ENCODE assay signal across 8 mouse cellular contexts in the genomic region with DNA sequence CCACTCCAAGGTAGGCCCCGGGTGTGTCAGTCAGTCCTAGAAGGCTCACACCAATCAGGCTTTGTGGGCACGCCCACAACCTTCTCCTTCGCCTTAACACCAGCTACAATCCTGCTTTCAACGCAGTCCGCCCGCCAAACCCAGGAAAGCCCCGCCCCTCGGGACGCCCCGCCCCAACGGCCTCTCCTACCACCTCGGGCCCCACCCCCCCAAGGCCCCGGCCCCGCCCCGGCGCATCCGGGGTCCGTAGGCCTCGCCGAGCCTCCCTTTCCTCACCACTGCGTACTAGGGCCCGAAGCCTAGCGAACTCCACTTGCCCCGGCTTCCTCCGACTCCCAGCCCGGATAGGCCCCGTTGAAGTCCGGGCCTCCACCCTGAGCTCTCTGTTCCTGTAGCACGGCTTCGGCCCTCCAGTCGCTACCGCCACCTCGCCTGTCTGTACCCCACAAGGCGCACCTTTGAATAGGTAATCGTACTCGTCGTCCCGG. TPM values are rescaled to one million over a fixed set of nuclear protein-coding genes. Genes with fewer than 3 reads are reported as not detected.
DNase-seq lines count a peak whose midpoint lies in the region; ATAC-seq lines count a peak whose summit lies in the region.

No protein-coding gene starts in this region.

- peaks cover 45% of the 10 kb centered on the region for H3K4me1 ChIP-seq in forebrain, embryonic 10.5 days
- H3K4me1 ChIP-seq in heart, embryonic 15.5 days (replicated peaks) = peaks cover 45% of the 10 kb centered on the region
- peaks cover 50% of the 10 kb centered on the region for H3K4me1 ChIP-seq in liver, embryonic 13.5 days (replicated peaks)
- peaks cover 22% of the 10 kb centered on the region; the same call in 1 of the 2 replicates for H3K4me1 ChIP-seq in stomach, embryonic 14.5 days (ENCODE audit: control insufficient read depth, insufficient read depth, low read length)

- H3K9me3 ChIP-seq in forebrain, embryonic 10.5 days = no peaks in the 10 kb centered on the region
- no peaks in the 10 kb centered on the region for H3K9me3 ChIP-seq in heart, embryonic 15.5 days (replicated peaks)
- H3K9me3 ChIP-seq in liver, embryonic 13.5 days (replicated peaks) = no peaks in the 10 kb centered on the region
- H3K9me3 ChIP-seq in stomach, embryonic 14.5 days (ENCODE audit: control insufficient read depth, low read depth, low read length) = no peaks in the 10 kb centered on the region

- H3K27ac ChIP-seq in forebrain, embryonic 10.5 days = peak overlapping the region; percentile 99
- H3K27ac ChIP-seq in heart, embryonic 15.5 days = peak overlapping the region; percentile 99
- H3K27ac ChIP-seq in liver, embryonic 13.5 days = peak overlapping the region; percentile 99
- H3K27ac ChIP-seq in stomach, embryonic 14.5 days (ENCODE audit: low read length) = peak overlapping the region; percentile 99

- H3K9ac ChIP-seq in heart, embryonic 15.5 days = peak overlapping the region; percentile 95
- H3K9ac ChIP-seq in liver, embryonic 13.5 days = peak overlapping the region; percentile 94
- peak overlapping the region; percentile 92 for H3K9ac ChIP-seq in stomach, embryonic 14.5 days (replicated peaks; ENCODE audit: low read depth, low read length)

- peak overlapping the region; percentile 68 for H3K4me2 ChIP-seq in heart, embryonic 15.5 days
- peak overlapping the region; percentile 83 for H3K4me2 ChIP-seq in liver, embryonic 13.5 days
- H3K4me2 ChIP-seq in stomach, embryonic 14.5 days (replicated peaks; ENCODE audit: low read depth, low read length) = peak overlapping the region; percentile 68

- peaks cover 38% of the 10 kb centered on the region for H3K36me3 ChIP-seq in forebrain, embryonic 10.5 days (replicated peaks)
- no peaks in the 10 kb centered on the region for H3K36me3 ChIP-seq in heart, embryonic 15.5 days
- peaks cover 25% of the 10 kb centered on the region for H3K36me3 ChIP-seq in liver, embryonic 13.5 days
- H3K36me3 ChIP-seq in stomach, embryonic 14.5 days (ENCODE audit: control insufficient read depth, insufficient read depth, low read length) = no peaks in the 10 kb centered on the region

- under 1% methylated on average over 38 of the region's 38 CpGs for WGBS in forebrain, embryonic 10.5 days
- under 1% methylated on average over 38 of the region's 38 CpGs for WGBS in heart, embryonic 15.5 days
- WGBS in liver, embryonic 13.5 days (ENCODE audit: insufficient replicate concordance) = under 1% methylated on average over 38 of the region's 38 CpGs
- 1% methylated on average over 38 of the region's 38 CpGs for WGBS in stomach, embryonic 14.5 days

- peak; percentile 74 to 83 for DNase-seq in CD8-positive naive resting alpha-beta T cell, adult 2 months (ENCODE audit: low read depth in 2 of 2, low spot score in 2 of 2)
- DNase-seq in c-Kit-positive CD71-negative TER-119-negative erythroid progenitor cells, embryonic 14.5 days (ENCODE audit: low read depth) = peak; percentile 77
- peak; percentile 96 for DNase-seq in forebrain, embryonic 10.5 days (ENCODE audit: extremely low spot score, low spot score)
- DNase-seq in kidney, postnatal 25 days = peak; percentile 98 to 99
- peak; percentile 97 for DNase-seq in liver, embryonic 13.5 days
- peak; percentile 81 to 85 for DNase-seq in natural killer cell, adult 2 months (ENCODE audit: low spot score in 2 of 2)

- ATAC-seq in heart, embryonic 15.5 days (replicated peaks; ENCODE audit: insufficient number of reproducible peaks, insufficient read depth, low FRiP score, low read depth) = peak; percentile 86
- ATAC-seq in liver, embryonic 13.5 days (ENCODE audit: low read depth) = peak; percentile 76
- ATAC-seq in stomach, embryonic 14.5 days (ENCODE audit: insufficient number of reproducible peaks, insufficient read depth, low FRiP score, low read depth) = peak; percentile 83

- H3K27me3 ChIP-seq in forebrain, embryonic 10.5 days (ENCODE audit: poor library complexity, severe bottlenecking) = no peaks in the 10 kb centered on the region
- H3K27me3 ChIP-seq in heart, embryonic 15.5 days = no peaks in the 10 kb centered on the region
- no peaks in the 10 kb centered on the region for H3K27me3 ChIP-seq in liver, embryonic 13.5 days
- no peaks in the 10 kb centered on the region for H3K27me3 ChIP-seq in stomach, embryonic 14.5 days (ENCODE audit: control insufficient read depth, insufficient read depth, low read length)

- peak overlapping the region; percentile 77 for H3K4me3 ChIP-seq in forebrain, embryonic 10.5 days
- H3K4me3 ChIP-seq in heart, embryonic 15.5 days = peak overlapping the region; percentile 82
- H3K4me3 ChIP-seq in liver, embryonic 13.5 days (replicated peaks) = peak overlapping the region; percentile 84
- peak overlapping the region; percentile 65 for H3K4me3 ChIP-seq in stomach, embryonic 14.5 days (ENCODE audit: low read depth, low read length)

RNA-seq across cellular contexts. Expression of a gene that starts 0.5 kb away (rescaled TPM):
- 338 and 346 TPM in 2 replicates for polyA plus RNA-seq in forebrain, embryonic 10.5 days (2016; fragmentation: Nextera tagmentation; extraction: Ambion mirVana)
- polyA plus RNA-seq in heart, embryonic 15.5 days (2015; fragmentation: Nextera tagmentation; extraction: Ambion mirVana) = 274 and 318 TPM in 2 replicates
- polyA plus RNA-seq in liver, embryonic 13.5 days (2015; fragmentation: Nextera tagmentation; extraction: Ambion mirVana) = 117 and 123 TPM in 2 replicates
- 255 and 296 TPM in 2 replicates for polyA plus RNA-seq in stomach, embryonic 14.5 days (2014; fragmentation: Nextera tagmentation; extraction: Ambion mirVana)

RNA-seq across cellular contexts. Expression of a gene that starts 21.8 kb away (rescaled TPM):
- 21.4 and 22.4 TPM in 2 replicates for polyA plus RNA-seq in forebrain, embryonic 10.5 days (2016; fragmentation: Nextera tagmentation; extraction: Ambion mirVana)
- polyA plus RNA-seq in heart, embryonic 15.5 days (2015; fragmentation: Nextera tagmentation; extraction: Ambion mirVana) = 15.4 and 20.0 TPM in 2 replicates
- 18.9 and 20.2 TPM in 2 replicates for polyA plus RNA-seq in liver, embryonic 13.5 days (2015; fragmentation: Nextera tagmentation; extraction: Ambion mirVana)
- 22.5 and 25.1 TPM in 2 replicates for polyA plus RNA-seq in stomach, embryonic 14.5 days (2014; fragmentation: Nextera tagmentation; extraction: Ambion mirVana)

RNA-seq across cellular contexts. Expression of a gene that starts 41.3 kb away (rescaled TPM):
- 29.5 and 33.1 TPM in 2 replicates for polyA plus RNA-seq in forebrain, embryonic 10.5 days (2016; fragmentation: Nextera tagmentation; extraction: Ambion mirVana)
- polyA plus RNA-seq in heart, embryonic 15.5 days (2015; fragmentation: Nextera tagmentation; extraction: Ambion mirVana) = 98.6 and 118 TPM in 2 replicates
- polyA plus RNA-seq in liver, embryonic 13.5 days (2015; fragmentation: Nextera tagmentation; extraction: Ambion mirVana) = 214 and 231 TPM in 2 replicates
- polyA plus RNA-seq in stomach, embryonic 14.5 days (2014; fragmentation: Nextera tagmentation; extraction: Ambion mirVana) = 42.8 and 49.3 TPM in 2 replicates

RNA-seq across cellular contexts. Expression of a gene that starts 50.5 kb away (rescaled TPM):
- 22.7 and 27.9 TPM in 2 replicates for polyA plus RNA-seq in forebrain, embryonic 10.5 days (2016; fragmentation: Nextera tagmentation; extraction: Ambion mirVana)
- 44.1 and 52.6 TPM in 2 replicates for polyA plus RNA-seq in heart, embryonic 15.5 days (2015; fragmentation: Nextera tagmentation; extraction: Ambion mirVana)
- 8.1 and 8.9 TPM in 2 replicates for polyA plus RNA-seq in liver, embryonic 13.5 days (2015; fragmentation: Nextera tagmentation; extraction: Ambion mirVana)
- polyA plus RNA-seq in stomach, embryonic 14.5 days (2014; fragmentation: Nextera tagmentation; extraction: Ambion mirVana) = 32.5 and 33.5 TPM in 2 replicates

Comparison
In these comparisons a context has a peak if more than half of its experiments do, and no peak if none do; other contexts are left out.
1. Peak in every context shown above with its lines: DNase-seq, ATAC-seq, H3K4me3 ChIP-seq and H3K27ac ChIP-seq.